Mouse (Mus musculus) MEL-GATA-1-ER (cell line): Measurements from ENCODE around the gene Osbpl10.
"Not testable (repeated sequence)": the region's sequence is repeated elsewhere in the genome, so short reads cannot be mapped to it uniquely, and the experiment has no call there.

Experiments used
- DNase-seq: peaks from one replicate; pipeline ENCODE4 v3.0.0-alpha.2; 2012; ENCODE audit warnings: low read depth; ENCODE audit errors: extremely low read depth

Osbpl10 gene

DNA sequence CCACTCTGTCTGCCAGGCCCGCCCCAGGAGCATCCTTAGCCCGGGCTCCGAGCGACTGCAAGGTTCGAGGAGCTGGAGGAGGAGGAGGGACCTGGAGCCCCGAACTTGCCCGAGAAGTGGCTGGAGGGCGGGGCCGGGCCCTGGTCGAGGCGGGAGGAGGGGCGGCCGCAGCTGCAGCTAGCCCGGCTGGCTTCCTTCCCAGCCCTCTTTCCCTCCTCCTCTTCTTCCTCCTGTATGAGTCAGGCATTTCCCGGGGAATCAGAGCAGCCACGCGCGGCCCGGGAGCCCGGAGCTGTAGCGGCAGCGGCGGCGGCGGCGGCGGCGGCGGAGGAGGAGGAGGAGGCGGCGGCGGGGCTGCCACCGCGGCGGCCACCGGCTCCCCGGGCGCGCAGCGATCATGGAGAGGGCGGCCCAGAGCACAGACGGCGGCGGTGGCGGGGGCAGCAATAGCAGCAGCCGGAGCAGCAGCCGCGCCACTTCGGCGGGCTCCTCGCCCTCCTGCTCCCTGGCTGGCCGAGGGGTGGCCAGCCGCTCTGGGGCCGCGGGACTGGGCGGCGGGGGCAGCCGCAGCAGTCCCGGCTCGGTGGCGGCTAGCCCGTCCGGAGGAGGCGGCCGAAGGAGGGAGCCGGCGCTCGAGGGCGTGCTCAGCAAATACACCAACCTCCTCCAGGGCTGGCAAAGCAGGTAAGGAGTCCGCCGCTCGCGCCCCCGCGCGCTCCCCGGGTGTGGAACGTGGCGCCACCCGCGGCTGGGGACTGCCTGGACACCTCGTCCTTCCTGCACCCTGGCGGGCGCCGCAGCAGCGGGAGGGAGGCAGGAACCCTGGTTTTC, at the start of gene Osbpl10:
Gene Osbpl10, plus strand, starts transcription at position 289 of the 831 bp plus-strand sequence.
- DNase-seq, result no peak

DNA sequence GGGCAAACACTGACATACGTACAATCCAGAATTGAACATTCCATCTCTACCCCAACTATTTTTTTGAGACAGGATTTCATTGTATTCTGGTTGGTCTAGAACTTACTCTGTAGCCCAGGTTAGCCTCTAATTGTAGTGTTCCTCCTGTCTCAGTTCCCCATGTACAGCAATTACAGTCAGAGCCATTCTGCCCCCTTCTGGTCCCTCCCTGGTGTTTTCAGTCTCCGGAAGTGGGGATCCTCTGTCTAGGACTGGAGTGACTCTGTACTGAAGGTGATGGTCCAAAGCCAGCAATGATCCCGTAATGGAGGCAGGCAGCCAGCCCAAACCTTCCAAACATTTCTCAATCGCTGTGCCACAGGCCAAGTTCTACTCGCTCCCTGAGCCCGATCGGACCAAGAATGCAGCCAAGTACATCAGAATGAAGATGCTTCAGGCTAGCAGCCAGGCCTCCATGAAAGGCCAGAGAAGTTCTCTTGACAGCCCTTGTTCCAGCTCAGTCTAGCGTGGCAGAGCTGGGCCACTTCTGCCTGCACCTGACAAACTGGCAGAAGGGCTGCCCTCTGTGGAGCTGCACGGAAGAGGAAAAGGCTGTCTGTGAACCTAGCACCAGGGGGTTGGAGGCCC, 47.8 kb upstream of the Osbpl10 start:
- no peak for DNase-seq

- DNase-seq, result no peak
These were observed 45.8 kb upstream of the Osbpl10 start for GRCm38 (mm10) chr9:114932607-114933006.

GRCm38 (mm10) chr9:114933037-114933722, 45.2 kb upstream of the Osbpl10 start:
- no peak for DNase-seq

DNA sequence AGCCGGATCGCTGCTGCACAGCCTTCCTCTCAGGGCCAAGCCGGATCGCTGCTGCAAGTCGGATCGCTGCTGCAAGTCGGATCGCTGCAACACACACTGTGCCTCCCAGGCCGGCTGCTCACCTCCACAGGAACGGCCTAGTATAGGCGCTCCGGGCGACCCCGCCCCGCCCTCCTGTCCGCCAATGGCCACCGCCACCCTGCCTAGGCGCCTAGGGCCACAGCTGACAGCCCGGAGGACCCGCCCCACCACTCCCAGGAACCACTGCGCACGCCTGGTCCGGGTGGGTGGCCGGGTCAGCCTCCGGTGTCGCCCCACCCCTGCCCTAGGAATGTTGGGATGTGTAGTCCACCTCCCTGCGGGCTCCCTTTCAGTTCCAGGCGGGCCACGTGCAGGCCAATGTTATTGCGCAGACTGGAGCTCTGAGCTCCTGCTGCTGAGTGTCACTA, 44.6 kb upstream of the Osbpl10 start, which contains the start of gene Gpd1l:
Gene Gpd1l, minus strand, starts transcription at position 265 of the 449 bp plus-strand sequence.
- DNase-seq, result no peak

GRCm38 (mm10) chr9:114934231-114934630, 44.1 kb upstream of the Osbpl10 start:
- DNase-seq, result no peak

- DNase-seq, result no peak
These were observed 43.0 kb upstream of the Osbpl10 start for GRCm38 (mm10) chr9:114935321-114935720.

DNA sequence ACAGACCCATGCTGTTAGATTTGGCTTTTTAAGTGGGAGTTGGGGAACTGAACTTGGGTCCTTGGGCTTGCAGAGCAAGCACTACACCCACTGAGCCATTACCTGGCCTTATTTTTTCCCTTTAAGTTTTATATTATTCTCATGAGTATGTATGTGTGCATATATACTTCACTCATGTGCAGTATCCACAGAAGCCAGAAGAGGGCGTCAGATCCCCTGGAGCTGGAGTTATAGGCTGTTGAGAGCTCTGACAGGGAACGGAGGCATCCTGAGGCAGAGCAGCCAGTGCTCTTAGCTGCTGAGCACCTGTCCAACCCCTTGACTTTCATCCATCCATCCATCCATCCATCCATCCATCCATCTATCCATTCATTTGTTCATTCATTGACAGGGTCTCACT, 41.7 kb upstream of the Osbpl10 start:
- DNase-seq, result no peak

GRCm38 (mm10) chr9:114944642-114945041, 33.7 kb upstream of the Osbpl10 start:
- no peak for DNase-seq

DNA sequence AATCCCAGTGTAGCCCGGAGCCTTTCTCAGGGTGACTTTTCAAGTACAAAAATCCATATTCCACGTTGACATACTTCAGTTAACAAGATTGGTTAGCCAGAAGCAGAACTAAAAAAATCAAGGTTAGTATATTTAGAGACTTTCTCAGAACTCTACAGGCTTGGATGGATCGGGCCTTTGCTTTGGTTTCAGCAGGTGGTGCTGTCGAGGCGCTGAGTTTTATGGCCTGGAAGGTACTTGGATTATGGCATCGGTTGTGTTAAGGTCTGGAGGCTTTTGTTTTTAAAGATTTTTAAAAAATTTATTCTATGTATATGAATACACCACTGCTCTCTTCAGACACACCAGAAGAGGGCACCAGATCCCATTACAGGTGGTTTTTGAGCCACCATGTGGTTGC, 32.8 kb upstream of the Osbpl10 start:
- DNase-seq, result no peak

DNA sequence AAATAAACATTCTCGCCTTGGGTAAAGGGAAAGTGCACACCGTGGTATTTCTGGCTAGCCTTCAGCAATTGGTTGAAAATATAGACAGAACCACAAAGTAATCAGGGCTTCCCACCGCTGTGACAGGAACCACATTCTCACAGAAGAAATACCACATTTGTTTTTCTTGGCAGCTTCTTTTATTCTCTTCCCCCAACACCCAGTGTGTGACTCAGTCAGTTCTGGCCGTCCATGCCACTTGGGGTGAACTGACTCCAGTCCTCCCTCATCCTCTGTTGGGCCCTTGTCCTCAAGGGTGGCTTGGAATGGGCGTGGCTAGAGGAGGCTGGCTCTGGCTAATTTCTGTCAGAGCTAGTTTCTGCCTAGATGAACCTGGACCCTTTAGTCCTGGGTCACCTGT, 30.0 kb upstream of the Osbpl10 start:
- no peak for DNase-seq

GRCm38 (mm10) chr9:114952866-114953265, 25.5 kb upstream of the Osbpl10 start:
- no peak for DNase-seq

- no peak for DNase-seq
These were observed 23.0 kb upstream of the Osbpl10 start for GRCm38 (mm10) chr9:114955340-114955739.

GRCm38 (mm10) chr9:114956945-114957344, 21.4 kb upstream of the Osbpl10 start:
- no peak for DNase-seq

DNA sequence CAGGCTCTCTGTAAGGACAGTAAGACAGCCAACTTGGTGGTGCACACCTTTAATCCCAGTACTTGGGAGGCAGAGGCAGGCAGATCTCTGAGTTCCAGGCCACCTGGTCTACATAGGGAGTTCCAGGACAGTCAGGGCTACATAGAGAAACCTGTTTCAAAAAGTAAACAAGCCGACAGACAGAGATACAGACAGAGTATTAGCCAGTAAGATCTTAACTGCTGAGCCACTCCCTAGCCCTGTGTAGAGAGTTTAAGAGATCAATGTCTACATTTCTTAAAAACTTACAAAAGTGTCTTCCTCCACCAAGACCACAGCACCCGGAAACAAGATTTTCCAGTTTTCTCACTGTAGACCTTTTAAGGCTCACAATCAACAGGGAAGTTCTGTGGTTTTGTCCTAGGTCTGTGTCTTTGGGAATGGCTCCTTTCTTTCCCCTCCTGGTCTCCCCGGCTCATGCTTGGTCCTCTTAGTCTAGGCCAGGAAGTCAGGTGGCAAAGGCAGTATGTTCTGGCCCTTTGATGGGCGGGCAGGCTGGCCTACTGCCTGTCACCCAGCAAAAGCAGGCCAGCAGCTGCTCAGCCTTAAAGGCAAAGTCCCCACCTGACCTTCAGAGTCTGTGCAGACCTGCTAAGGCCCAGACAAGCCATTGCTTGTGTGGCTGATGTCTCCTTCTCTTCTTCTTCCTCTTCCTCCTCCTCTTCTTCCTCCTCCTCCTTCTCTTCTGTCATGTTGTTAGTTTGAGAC, 18.2 kb upstream of the Osbpl10 start:
- no peak for DNase-seq

- DNase-seq, result no peak
These were observed 17.5 kb upstream of the Osbpl10 start for GRCm38 (mm10) chr9:114960844-114961243.

DNA sequence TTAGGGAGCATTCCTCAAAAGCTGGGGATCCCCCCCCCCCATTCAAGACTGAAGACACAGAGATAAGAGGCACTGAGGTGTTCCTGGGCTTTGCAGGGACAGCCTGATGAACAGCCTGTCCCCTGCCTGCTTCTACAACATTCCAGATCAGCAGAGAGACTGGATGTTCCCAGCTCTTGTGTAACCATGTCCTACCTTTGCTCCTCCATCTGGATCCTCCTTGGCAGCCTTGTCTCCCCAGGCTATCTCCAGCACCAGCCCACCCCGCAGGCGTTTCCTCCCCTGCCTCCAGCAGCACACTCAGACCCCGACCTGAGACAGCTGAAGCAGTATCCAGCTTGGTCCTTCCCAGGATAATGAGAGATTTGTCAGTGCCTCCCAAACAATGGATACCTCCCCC, 14.3 kb upstream of the Osbpl10 start:
- no peak for DNase-seq

- DNase-seq, result not testable (repeated sequence)
These were observed 12.1 kb upstream of the Osbpl10 start for GRCm38 (mm10) chr9:114966286-114966685.

DNA sequence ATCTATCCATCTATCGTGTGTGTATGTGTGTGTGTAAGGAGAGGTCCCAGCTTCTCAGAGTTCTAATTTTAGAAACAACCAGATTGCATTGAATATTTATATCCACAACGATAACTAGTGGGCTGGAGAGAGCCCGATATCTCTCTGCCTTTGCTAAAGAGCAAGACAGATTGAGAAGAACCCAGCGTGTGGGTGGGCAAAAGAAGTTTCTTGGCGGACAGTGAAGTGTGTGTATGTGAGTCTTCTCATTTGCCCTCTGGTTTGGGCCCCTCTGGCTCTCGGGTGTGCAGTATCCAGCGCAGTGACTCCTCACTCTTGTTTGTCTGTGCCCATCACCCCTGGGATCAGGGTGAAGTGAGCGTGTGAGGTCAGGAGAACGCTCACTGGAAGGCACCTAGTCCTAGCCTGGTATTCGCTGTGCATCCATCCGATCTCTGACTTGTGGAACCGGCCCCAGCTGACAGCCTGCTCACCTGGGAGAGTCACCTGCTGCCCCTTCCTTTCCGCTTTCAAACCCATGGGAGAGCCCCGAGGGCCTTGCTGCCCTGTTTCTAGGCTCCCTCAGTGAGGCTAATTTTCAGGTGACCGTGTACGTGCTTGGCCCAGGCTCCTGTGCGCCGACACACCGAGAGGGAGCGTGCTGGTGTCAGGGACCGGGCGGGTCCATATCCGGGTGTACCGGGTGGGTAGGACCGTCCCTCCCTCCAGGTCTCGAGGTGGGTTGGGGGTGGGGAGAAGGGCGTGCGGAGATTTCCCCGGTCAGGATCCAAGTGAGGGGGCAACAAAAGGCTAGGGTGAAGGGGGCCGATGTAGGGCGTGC, 698 bp upstream of the Osbpl10 start:
- DNase-seq, result no peak

GRCm38 (mm10) chr9:114979969-114980368, 1.6 kb downstream of the Osbpl10 start:
- no peak for DNase-seq
